Mouse (Mus musculus) liver, adult 2 months (tissue): ENCODE measurements around the gene Snorc.

Experiments used
- CTCF ChIP-seq: fragments of 200-500 bp; IDR thresholded peaks from 2 replicates; pipeline ENCODE4 v1.5.1; 2011; ENCODE audit warnings: low read depth, low read length, control low read depth
- POLR2A ChIP-seq: fragments of 200-500 bp; IDR thresholded peaks from 2 replicates; pipeline ENCODE4 v1.6.1; 2011; ENCODE audit warnings: low read length, control low read depth; ENCODE audit not compliant: insufficient read depth; ENCODE audit errors: extremely low read depth

DNA sequence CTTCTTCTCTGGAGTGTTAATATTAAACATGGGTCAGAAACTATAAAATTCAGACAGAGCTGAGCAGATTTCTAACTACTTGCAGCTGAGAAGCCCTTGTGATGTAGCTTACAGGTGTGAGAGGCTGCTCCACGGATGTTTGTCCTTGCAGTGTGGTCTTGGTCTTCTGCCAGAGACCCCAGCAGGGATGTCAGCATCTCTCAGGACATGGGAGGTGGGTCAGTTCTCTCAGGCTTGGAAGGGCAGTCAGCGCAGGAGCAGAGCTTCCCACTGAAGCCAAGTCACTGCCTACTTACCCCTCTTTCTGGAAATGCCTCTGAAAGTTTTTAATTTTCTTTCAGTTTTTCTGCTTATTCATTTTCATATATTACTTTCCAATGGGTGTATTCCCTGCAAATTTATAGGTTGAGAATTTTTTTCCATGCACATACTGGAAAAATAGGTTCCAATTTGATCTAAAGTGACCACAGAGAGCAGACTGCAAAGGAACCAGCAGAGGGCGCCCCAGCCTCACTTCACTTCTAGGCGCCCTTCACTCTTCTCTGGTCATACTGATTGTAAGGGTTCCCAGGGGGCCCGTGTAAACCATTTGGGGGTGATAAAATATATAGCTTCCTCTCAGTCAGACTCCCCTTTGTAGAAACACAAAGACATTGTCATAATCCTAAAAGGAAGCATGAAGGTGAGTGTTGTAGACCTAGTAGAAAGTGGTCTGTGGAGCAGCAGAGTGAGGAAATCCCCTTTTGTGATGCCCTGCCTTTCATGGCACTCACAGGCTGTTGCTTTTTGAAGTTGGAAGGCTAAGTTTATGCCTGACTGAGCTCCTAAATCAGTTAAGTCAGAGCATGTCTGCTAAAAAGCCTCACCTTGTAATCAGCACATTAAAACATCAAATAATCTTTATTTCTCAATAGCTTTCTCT, 22.6 kb upstream of the Snorc start:
- peak; percentile 73 for TF ChIP-seq CTCF
- TF ChIP-seq POLR2A = no peak
